Mouse (Mus musculus) embryonic facial prominence, embryonic 10.5 days (tissue): ENCODE data around the gene Rfx3. TPM values are rescaled to one million over a fixed set of nuclear protein-coding genes. Genes with fewer than 3 reads are reported as not detected.

Experiments used
- DNase-seq: peaks from one replicate; pipeline ENCODE4 v3.0.0-alpha.2; 2017; ENCODE audit warnings: low spot score
- H3K27ac ChIP-seq: fragments of 300-500 bp; sonication (generic); replicated peaks from 2 replicates; pipeline ENCODE4 v1.5.1; 2016; ENCODE audit warnings: mild to moderate bottlenecking
- H3K27me3 ChIP-seq: fragments of 300-500 bp; sonication (generic); replicated peaks from 2 replicates; pipeline ENCODE4 v1.6.1; 2016; ENCODE audit warnings: low read depth, mild to moderate bottlenecking; ENCODE audit not compliant: poor library complexity, severe bottlenecking
- H3K36me3 ChIP-seq: fragments of 300-500 bp; sonication (generic); replicated peaks from 2 replicates; pipeline ENCODE4 v1.6.1; 2016; ENCODE audit warnings: mild to moderate bottlenecking, moderate library complexity
- H3K4me1 ChIP-seq: fragments of 300-500 bp; sonication (generic); 2 replicates; pipeline ENCODE4 v1.6.1; 2016
- H3K4me3 ChIP-seq: fragments of 300-500 bp; sonication (generic); 2 replicates; pipeline ENCODE4 v1.5.1; 2016; ENCODE audit warnings: mild to moderate bottlenecking, moderate library complexity
- H3K9me3 ChIP-seq: fragments of 300-500 bp; sonication (generic); 2 replicates; pipeline ENCODE4 v1.6.1; 2016; ENCODE audit warnings: mild to moderate bottlenecking
- WGBS: fragments of 180-500 bp; shearing (Covaris S2); methylation state at CpG from one replicate; pipeline ENCODE4 v1.1.7; 2016; 5-methylcytosine and 5-hydroxymethylcytosine counted together
- polyA plus RNA-seq: library from polyadenylated mRNA; unstranded; fragments of >200 nt; fragmentation: Nextera tagmentation; extraction: Ambion mirVana; gene quantifications from 2 replicates; pipeline ENCODE4 v1.2.1, GENCODE M21; 2016

Gene Rfx3
- polyA plus RNA-seq, 1 experiment from 2014 or later: 18.4 TPM

- Histone ChIP-seq H3K36me3 (peaks cover 5% of the 10 kb centered on the region), H3K9me3 (no peaks in the 10 kb centered on the region), H3K27me3 (no peaks in the 10 kb centered on the region), H3K27ac (no peak overlapping the region), H3K4me3 (no peak overlapping the region), H3K4me1 (peaks cover 11% of the 10 kb centered on the region)
- no peak for DNase-seq
- 80% methylated on average over 9 of the region's 9 CpGs for WGBS
Observed at GRCm38 (mm10) chr19:27902601-27903000, 108.4 kb downstream of the Rfx3 start.

GRCm38 (mm10) chr19:27901693-27902092 is 109.3 kb downstream of the Rfx3 start:
- DNase-seq: no peak
- 91% methylated on average over 6 of the region's 6 CpGs for WGBS
- no peak overlapping the region for H3K4me3 ChIP-seq

DNA sequence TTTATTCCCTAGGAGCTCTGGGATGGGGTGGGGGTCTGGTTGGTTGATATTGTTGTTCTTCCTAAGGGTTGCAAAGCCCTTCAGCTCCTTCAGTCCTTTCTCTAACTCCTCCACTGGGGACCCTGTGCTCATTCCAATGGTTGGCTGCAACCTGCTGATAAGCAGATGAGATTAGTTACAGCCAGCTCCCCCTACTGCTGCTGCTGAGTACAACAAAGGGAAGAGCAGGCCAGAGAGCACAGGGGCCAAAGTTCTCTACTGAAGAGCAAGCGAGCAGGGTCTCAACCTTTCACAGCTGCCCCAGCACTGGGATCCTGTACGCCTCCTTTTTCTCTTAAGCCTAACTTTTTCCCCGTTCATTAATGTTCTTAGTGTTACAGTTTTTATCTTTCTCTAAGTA is 126.4 kb downstream of the Rfx3 start:
- no peak overlapping the region for H3K4me3 ChIP-seq
- H3K27ac ChIP-seq: no peak overlapping the region
- 92% methylated on average over 3 of the region's 3 CpGs for WGBS
- no peaks in the 10 kb centered on the region for H3K36me3 ChIP-seq
- no peaks in the 10 kb centered on the region for H3K4me1 ChIP-seq
- no peaks in the 10 kb centered on the region for H3K27me3 ChIP-seq
- no peaks in the 10 kb centered on the region for H3K9me3 ChIP-seq
- DNase-seq: no peak

More at GRCm38 (mm10) chr19:27901693-27902092, 109.3 kb downstream of the Rfx3 start:
- Histone ChIP-seq H3K9me3 (no peaks in the 10 kb centered on the region), H3K27me3 (no peaks in the 10 kb centered on the region), H3K36me3 (peaks cover 5% of the 10 kb centered on the region), H3K4me1 (peaks cover 11% of the 10 kb centered on the region), H3K27ac (no peak overlapping the region)

DNA sequence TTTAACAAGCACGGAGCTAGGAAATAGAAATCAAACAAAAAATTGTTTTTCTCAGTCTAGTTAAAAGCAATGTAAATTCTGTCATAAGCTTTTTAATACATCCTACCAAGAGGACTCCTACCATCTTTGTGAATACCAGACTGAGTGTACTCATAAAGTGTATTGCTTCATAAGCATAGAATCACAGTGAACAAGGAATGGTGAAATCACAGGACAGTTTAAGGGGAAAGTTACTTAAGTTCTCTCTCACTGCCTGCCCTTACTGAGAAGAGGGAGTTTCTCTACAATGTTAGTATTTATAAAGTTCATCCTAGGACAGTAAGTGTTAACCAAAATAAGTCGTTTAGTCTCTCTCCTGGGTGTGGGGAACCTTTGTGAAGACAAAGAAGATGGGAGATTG is 133.5 kb downstream of the Rfx3 start:
- Histone ChIP-seq H3K27me3 (no peaks in the 10 kb centered on the region), H3K9me3 (no peaks in the 10 kb centered on the region), H3K4me3 (no peak overlapping the region), H3K36me3 (no peaks in the 10 kb centered on the region), H3K4me1 (no peaks in the 10 kb centered on the region), H3K27ac (no peak overlapping the region)
- 83% methylated on average over 2 of the region's 2 CpGs for WGBS
- DNase-seq: no peak

DNA sequence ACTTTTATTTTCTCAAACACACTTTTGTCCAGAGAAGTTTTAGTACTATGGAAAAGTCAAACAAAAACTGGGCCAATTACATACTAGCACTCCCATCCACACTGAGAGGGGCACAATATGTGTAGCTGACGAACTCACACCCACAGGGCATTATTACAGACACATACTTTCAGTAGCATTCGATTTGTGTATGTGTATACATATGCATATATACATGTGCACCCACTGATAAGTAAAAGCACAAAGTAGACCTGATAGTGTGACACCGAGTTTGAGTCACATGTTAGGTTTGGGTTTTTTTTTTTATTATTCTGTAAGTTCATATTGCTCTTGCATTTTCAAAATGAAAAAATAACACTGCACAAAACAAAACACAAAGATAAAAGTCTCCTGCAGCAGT is 140.2 kb downstream of the Rfx3 start:
- 89% methylated on average over 3 of the region's 3 CpGs for WGBS
- H3K27ac ChIP-seq: no peak overlapping the region
- H3K4me3 ChIP-seq: no peak overlapping the region
- no peaks in the 10 kb centered on the region for H3K9me3 ChIP-seq
- H3K27me3 ChIP-seq: no peaks in the 10 kb centered on the region
- peaks cover 3% of the 10 kb centered on the region for H3K36me3 ChIP-seq
- no peak for DNase-seq
- no peaks in the 10 kb centered on the region for H3K4me1 ChIP-seq

DNA sequence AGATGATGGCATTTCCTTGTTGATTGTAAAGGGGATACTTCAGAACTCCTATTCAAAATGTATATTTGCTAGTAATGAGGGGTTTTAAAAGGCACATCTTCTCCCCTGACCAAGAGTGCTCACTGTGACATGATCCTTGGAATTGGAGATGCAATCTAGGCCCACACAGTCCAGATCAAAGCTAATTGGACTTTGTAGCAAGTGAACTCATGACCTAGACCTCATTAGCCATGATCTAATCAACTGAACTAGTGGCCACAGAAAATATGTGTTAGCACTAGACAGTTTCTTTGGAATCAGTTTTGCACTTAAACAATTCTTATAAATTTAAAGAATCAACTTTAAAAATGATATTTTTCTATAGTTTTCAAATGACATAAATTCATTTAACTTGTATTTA is 151.3 kb downstream of the Rfx3 start:
- no peaks in the 10 kb centered on the region for H3K36me3 ChIP-seq
- DNase-seq: no peak
- H3K27me3 ChIP-seq: no peaks in the 10 kb centered on the region
- no peaks in the 10 kb centered on the region for H3K4me1 ChIP-seq
- H3K27ac ChIP-seq: no peak overlapping the region
- H3K4me3 ChIP-seq: no peak overlapping the region
- H3K9me3 ChIP-seq: no peaks in the 10 kb centered on the region

- H3K4me1 ChIP-seq: no peaks in the 10 kb centered on the region
Observed at GRCm38 (mm10) chr19:27848946-27849345, 162.0 kb downstream of the Rfx3 start.

DNA sequence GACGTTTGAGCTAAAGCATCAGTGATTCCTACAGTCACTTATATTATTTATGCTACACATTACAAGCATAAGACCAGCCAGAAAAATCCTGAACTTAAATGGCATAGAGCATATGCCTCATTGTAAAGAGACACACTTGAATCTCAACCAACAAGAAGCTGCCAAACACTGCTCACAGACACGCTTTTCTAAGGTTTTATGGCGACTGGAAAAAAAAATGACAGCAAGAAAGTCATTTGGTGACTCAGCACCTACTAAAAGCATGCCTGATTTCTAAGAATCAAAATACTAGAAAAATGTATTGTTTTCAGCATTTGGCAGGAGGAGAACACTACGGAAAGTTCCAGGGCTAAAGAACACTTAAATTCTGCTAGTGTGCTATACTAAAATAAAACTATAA is 163.9 kb downstream of the Rfx3 start:
- Histone ChIP-seq H3K36me3 (peaks cover 13% of the 10 kb centered on the region), H3K4me3 (no peak overlapping the region), H3K4me1 (no peaks in the 10 kb centered on the region), H3K27me3 (no peaks in the 10 kb centered on the region), H3K27ac (no peak overlapping the region), H3K9me3 (no peaks in the 10 kb centered on the region)
- 91% methylated on average over 4 of the region's 4 CpGs for WGBS
- no peak for DNase-seq

More at GRCm38 (mm10) chr19:27848946-27849345, 162.0 kb downstream of the Rfx3 start:
- Histone ChIP-seq H3K27ac (no peak overlapping the region), H3K4me3 (no peak overlapping the region), H3K36me3 (peaks cover 13% of the 10 kb centered on the region), H3K9me3 (no peaks in the 10 kb centered on the region), H3K27me3 (no peaks in the 10 kb centered on the region)
- WGBS: 84% methylated on average over 1 of the region's 1 CpGs
- no peak for DNase-seq

DNA sequence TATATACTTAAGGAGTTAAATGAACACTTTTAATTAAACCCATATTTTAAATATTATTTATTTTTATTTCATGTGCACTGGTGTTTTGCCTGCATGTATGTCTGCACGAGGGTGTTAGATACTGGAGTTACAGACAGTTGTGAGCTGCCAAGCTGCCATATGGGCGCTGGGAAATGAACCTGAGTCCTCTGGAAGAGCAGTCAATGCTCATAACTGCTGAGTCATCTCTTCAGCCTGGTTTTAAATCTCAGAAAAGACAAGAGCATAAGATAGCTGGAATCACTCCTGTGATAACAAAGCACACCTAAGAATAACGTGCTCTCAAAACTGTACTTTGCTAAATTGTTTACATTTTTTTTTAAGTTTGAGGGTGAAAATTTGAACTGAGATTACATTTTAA is 172.3 kb downstream of the Rfx3 start:
- H3K27me3 ChIP-seq: no peaks in the 10 kb centered on the region
- H3K36me3 ChIP-seq: no peaks in the 10 kb centered on the region
- no peak overlapping the region for H3K4me3 ChIP-seq
- H3K4me1 ChIP-seq: no peaks in the 10 kb centered on the region
- no peak for DNase-seq
- H3K9me3 ChIP-seq: no peaks in the 10 kb centered on the region
- 83% methylated on average over 3 of the region's 3 CpGs for WGBS
- no peak overlapping the region for H3K27ac ChIP-seq

DNA sequence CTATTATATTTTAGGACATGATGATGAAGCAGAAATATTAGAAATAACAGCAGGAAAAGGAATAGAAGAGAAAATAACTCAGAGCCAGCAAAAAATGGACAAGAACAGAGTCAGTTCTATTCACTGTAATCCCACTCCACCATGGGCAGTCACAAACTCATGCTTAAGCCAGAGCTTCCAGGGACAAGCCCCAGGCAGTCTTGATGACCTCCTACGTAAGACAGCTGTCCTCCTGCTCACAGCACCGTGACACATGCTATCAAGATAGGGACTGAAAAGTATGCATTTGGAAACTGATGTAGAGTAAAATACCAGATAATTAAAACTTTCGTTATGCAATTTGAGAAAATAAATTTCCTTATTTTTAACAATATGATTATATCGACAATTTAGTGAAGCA is 172.9 kb downstream of the Rfx3 start:
- Histone ChIP-seq H3K4me1 (no peaks in the 10 kb centered on the region), H3K36me3 (no peaks in the 10 kb centered on the region), H3K4me3 (no peak overlapping the region), H3K27me3 (no peaks in the 10 kb centered on the region), H3K9me3 (no peaks in the 10 kb centered on the region), H3K27ac (no peak overlapping the region)
- 85% methylated on average over 4 of the region's 4 CpGs for WGBS
- no peak for DNase-seq

DNA sequence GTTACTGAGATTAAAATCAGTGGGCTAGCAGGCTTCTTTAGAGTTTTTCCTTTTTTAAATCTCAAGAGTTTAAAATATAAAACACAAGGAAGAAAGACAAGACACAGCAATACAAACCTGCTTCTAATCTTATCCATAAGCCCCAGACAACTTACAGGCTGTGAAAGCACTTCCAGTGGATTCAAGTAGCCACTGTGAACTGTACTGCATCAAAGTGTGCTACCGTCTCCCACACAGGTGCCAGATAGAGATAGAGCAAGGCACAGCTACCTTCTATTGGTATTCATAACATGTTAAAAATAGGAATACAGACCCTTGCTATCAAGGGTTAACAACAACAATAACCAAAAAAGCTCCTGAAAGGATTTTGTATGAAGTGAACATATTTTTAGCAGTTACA is 178.5 kb downstream of the Rfx3 start:
- H3K4me3 ChIP-seq: no peak overlapping the region
- H3K27me3 ChIP-seq: no peaks in the 10 kb centered on the region
- 83% methylated on average over 1 of the region's 1 CpGs for WGBS
- H3K27ac ChIP-seq: no peak overlapping the region
- no peak for DNase-seq
- H3K36me3 ChIP-seq: peaks cover 12% of the 10 kb centered on the region
- no peaks in the 10 kb centered on the region for H3K4me1 ChIP-seq
- H3K9me3 ChIP-seq: no peaks in the 10 kb centered on the region

GRCm38 (mm10) chr19:27828316-27828715 is 182.7 kb downstream of the Rfx3 start:
- Histone ChIP-seq H3K27me3 (no peaks in the 10 kb centered on the region), H3K27ac (no peak overlapping the region), H3K4me1 (no peaks in the 10 kb centered on the region), H3K36me3 (peaks cover 32% of the 10 kb centered on the region), H3K4me3 (no peak overlapping the region), H3K9me3 (no peaks in the 10 kb centered on the region)
- DNase-seq: no peak
- 90% methylated on average over 1 of the region's 1 CpGs for WGBS

DNA sequence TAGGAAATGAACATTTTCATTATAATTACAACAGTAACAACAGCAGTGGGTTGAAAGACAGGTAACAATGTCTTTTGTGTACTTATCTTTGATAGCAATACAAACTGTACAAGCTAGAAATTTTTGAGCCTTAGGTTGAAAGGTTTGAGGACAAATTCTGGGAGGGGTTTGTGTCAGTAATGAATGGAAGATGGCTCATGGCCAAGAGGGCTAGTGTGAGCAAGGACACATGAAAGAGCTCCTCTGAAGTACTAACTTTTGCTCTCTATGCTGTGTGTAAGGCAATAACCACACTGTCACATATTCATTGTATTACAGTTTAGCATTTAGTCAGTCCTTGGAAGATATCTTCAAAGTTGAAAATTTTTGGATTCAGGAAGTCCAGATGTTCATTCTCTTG is 193.3 kb downstream of the Rfx3 start:
- Histone ChIP-seq H3K27ac (no peak overlapping the region), H3K9me3 (no peaks in the 10 kb centered on the region), H3K27me3 (no peaks in the 10 kb centered on the region), H3K4me3 (no peak overlapping the region), H3K4me1 (no peaks in the 10 kb centered on the region), H3K36me3 (peaks cover 40% of the 10 kb centered on the region)
- no peak for DNase-seq

DNA sequence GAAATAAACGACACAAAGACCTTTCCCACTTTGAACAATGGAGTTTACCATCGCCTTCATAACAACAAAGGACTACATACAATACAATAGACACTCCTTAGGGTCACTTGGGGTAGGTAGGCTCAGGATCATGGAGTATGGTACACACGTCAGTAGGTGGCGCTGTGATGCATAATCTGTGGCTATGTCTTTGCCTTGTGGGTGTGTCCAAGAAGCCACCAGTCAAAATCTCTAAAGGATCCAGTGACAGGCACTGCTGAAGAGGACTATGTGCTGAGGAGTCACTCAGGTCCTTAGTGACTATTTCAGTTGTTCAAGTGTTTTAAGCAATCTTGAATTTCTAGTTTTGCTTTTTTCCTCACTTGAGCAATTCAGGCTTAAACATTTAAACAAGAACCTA is 230.9 kb downstream of the Rfx3 start:
- WGBS: 59% methylated on average over 4 of the region's 4 CpGs

More for the DNA sequence above, 230.9 kb downstream of the Rfx3 start:
- peaks cover 44% of the 10 kb centered on the region for H3K36me3 ChIP-seq
- no peaks in the 10 kb centered on the region for H3K4me1 ChIP-seq
- no peak for DNase-seq
- H3K4me3 ChIP-seq: no peak overlapping the region
- H3K27me3 ChIP-seq: no peaks in the 10 kb centered on the region
- no peak overlapping the region for H3K27ac ChIP-seq
- H3K9me3 ChIP-seq: no peaks in the 10 kb centered on the region
